Mouse (Mus musculus) hindbrain, embryonic 14.5 days (tissue): ENCODE measurements around the gene Fnd3c2. TPM values are rescaled to one million over a fixed set of nuclear protein-coding genes. Genes with fewer than 3 reads are reported as not detected.
"Not testable (repeated sequence)": the region's sequence is repeated elsewhere in the genome, so short reads cannot be mapped to it uniquely, and the experiment has no call there.

Experiments used
- ATAC-seq: fragments of 200-750 bp; cut with Nextera tagmentation; 2 replicates; pipeline ENCODE4 v1.8.0; 2017; ENCODE audit warnings: moderate number of reproducible peaks, mild to moderate bottlenecking, moderate TSS enrichment, moderate library complexity; ENCODE audit not compliant: low FRiP score
- DNase-seq: peaks from one replicate; pipeline ENCODE4 v3.0.0-alpha.2; 2015; ENCODE audit warnings: low spot score
- H3K27ac ChIP-seq: fragments of 300-500 bp; sonication (generic); 2 replicates; pipeline ENCODE4 v1.5.1; 2014; ENCODE audit warnings: mild to moderate bottlenecking, moderate library complexity
- H3K27me3 ChIP-seq: fragments of 300-500 bp; sonication (generic); 2 replicates; pipeline ENCODE4 v1.6.1; 2014; ENCODE audit warnings: mild to moderate bottlenecking, low read length, mixed read lengths; ENCODE audit not compliant: control insufficient read depth, insufficient read depth
- H3K36me3 ChIP-seq: fragments of 300-500 bp; sonication (generic); replicated peaks from 2 replicates; pipeline ENCODE4 v1.6.1; 2014; ENCODE audit not compliant: control insufficient read depth, insufficient read depth
- H3K4me1 ChIP-seq: fragments of 300-500 bp; sonication (generic); replicated peaks from 2 replicates; pipeline ENCODE4 v1.6.1; 2014; ENCODE audit warnings: antibody characterized with exemption, low read length, mixed read lengths; ENCODE audit not compliant: control insufficient read depth, insufficient read depth
- H3K4me2 ChIP-seq: fragments of 300-500 bp; sonication (generic); replicated peaks from 2 replicates; pipeline ENCODE4 v1.6.1; 2014; ENCODE audit warnings: mild to moderate bottlenecking, moderate library complexity
- H3K4me3 ChIP-seq: fragments of 300-500 bp; sonication (generic); replicated peaks from 2 replicates; pipeline ENCODE4 v1.5.1; 2014; ENCODE audit warnings: mild to moderate bottlenecking, low read length
- H3K9ac ChIP-seq: fragments of 300-500 bp; sonication (generic); 2 replicates; pipeline ENCODE4 v1.6.1; 2014
- H3K9me3 ChIP-seq: fragments of 300-500 bp; sonication (generic); 2 replicates; pipeline ENCODE4 v1.6.1; 2016; ENCODE audit warnings: low read length; ENCODE audit not compliant: control insufficient read depth
- WGBS: fragments of 180-500 bp; shearing (Covaris S2); extraction: QIAGEN DNeasy Blood & Tissue Kit; methylation state at CpG from one replicate; pipeline ENCODE4 v1.1.7; 2014; 5-methylcytosine and 5-hydroxymethylcytosine counted together
- polyA plus RNA-seq: library from polyadenylated mRNA; unstranded; fragments of >200 nt; fragmentation: Nextera tagmentation; extraction: Ambion mirVana; gene quantifications from 2 replicates; pipeline ENCODE4 v1.2.1, GENCODE M21; 2014

Gene Fnd3c2
- not detected in 2 replicates for polyA plus RNA-seq

DNA sequence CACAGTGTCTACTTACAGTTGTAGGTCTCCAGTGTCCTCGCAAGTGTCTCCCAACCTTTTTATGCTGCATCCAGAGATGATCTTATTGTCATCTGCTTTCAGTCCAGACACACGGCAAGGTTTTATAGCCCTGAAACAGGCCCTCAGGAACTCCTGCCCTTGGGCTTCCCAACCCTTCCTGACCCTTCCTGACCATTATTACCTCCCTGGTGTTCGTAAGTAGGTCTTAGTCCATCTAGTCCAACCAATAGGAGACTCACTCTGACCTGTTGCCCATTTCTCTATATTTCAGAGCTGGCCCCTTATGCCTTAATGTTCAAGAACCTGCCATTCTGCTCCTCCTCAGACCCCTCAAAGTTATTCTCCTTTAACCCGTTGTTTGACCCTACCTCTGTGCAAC is at the start of gene Fnd3c2:
Gene Fnd3c2 (minus strand): TSS at position 101 of the 400 bp plus-strand sequence.
- DNase-seq (no peak), ATAC-seq (no peak)
- Histone ChIP-seq H3K4me3 (no peak within 1 kb of the TSS), H3K9me3 (no peaks in the 10 kb centered on the region), H3K4me1 (no peaks in the 10 kb centered on the region), H3K27me3 (no peaks in the 10 kb centered on the region), H3K27ac (no peak within 1 kb of the TSS), H3K9ac (no peak within 1 kb of the TSS), H3K36me3 (no peaks in the 10 kb centered on the region), H3K4me2 (no peak within 1 kb of the TSS)
- 89% methylated on average over 4 of the region's 4 CpGs for WGBS

- no peak overlapping the region for H3K4me2 ChIP-seq
- H3K36me3 ChIP-seq, result no peaks in the 10 kb centered on the region
- H3K9ac ChIP-seq, result no peak overlapping the region
- ATAC-seq (no peak), DNase-seq (no peak)
- H3K4me3 ChIP-seq, result no peak overlapping the region
- no peak overlapping the region for H3K27ac ChIP-seq
- no peaks in the 10 kb centered on the region for H3K4me1 ChIP-seq
- 84% methylated on average over 2 of the region's 2 CpGs for WGBS
- no peaks in the 10 kb centered on the region for H3K9me3 ChIP-seq
- H3K27me3 ChIP-seq, result no peaks in the 10 kb centered on the region
These were observed 29.3 kb upstream of the Fnd3c2 start for GRCm38 (mm10) chrX:106284441-106284840.

DNA sequence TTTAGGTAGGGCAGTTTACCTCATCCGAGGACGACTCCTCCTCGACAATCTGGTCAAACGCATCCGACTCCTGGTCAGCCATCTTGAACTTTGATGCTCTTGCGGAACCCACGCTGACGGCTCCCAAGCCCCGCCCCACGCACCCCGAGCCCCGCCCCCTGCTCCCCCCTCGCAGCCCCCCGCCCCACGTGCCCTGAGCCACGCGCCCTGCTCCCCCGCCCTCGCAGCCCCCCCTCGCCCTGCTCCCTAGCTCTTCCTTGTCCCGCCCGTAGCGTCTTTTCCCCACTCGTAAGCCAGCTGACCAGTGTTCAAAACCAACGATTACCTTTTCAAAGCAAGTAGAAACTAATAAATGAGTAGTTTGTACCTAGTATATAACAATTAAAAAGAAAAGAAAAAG is 34.1 kb downstream of the Fnd3c2 start, which contains the start of gene Taf9b:
Gene Taf9b (minus strand): TSS at position 101 of the 400 bp plus-strand sequence.
- peak within 1 kb of the TSS; percentile 92; the same call in 1 of the 2 replicates for H3K27ac ChIP-seq
- H3K9me3 ChIP-seq, result no peaks in the 10 kb centered on the region
- 88% methylated on average over 22 of the region's 25 CpGs for WGBS
- H3K9ac ChIP-seq, result no peak within 1 kb of the TSS
- H3K27me3 ChIP-seq, result no peaks in the 10 kb centered on the region
- ATAC-seq (no peak), DNase-seq (no peak)
- no peaks in the 10 kb centered on the region for H3K36me3 ChIP-seq
- H3K4me1 ChIP-seq, result no peaks in the 10 kb centered on the region
- peak within 1 kb of the TSS; percentile 47 for H3K4me2 ChIP-seq
- peak within 1 kb of the TSS; percentile 66 for H3K4me3 ChIP-seq

- H3K9me3 ChIP-seq, result no peaks in the 10 kb centered on the region
- ATAC-seq, result peak; percentile 96
- WGBS, result 19% methylated on average over 57 of the region's 60 CpGs
These were observed 35.8 kb downstream of the Fnd3c2 start for GRCm38 (mm10) chrX:106219171-106220032.

GRCm38 (mm10) chrX:106209100-106209499 is 46.1 kb downstream of the Fnd3c2 start:
- Histone ChIP-seq H3K4me1 (no peaks in the 10 kb centered on the region), H3K36me3 (peaks cover 15% of the 10 kb centered on the region; the same call in 1 of the 2 replicates), H3K9ac (no peak overlapping the region), H3K27ac (no peak overlapping the region), H3K27me3 (no peaks in the 10 kb centered on the region), H3K9me3 (no peaks in the 10 kb centered on the region), H3K4me3 (no peak overlapping the region), H3K4me2 (no peak overlapping the region)
- ATAC-seq (no peak), DNase-seq (no peak)
- WGBS, result 81% methylated on average over 2 of the region's 2 CpGs

More at GRCm38 (mm10) chrX:106219171-106220032, 35.8 kb downstream of the Fnd3c2 start:
- H3K36me3 ChIP-seq, result no peaks in the 10 kb centered on the region
- H3K27me3 ChIP-seq, result no peaks in the 10 kb centered on the region
- peak overlapping the region; percentile 66 for H3K4me3 ChIP-seq
- no peaks in the 10 kb centered on the region for H3K4me1 ChIP-seq
- H3K27ac ChIP-seq, result peak overlapping the region; percentile 92
- peak overlapping the region; percentile 84 for H3K9ac ChIP-seq
- peak; percentile 57 for DNase-seq
- peak overlapping the region; percentile 47 for H3K4me2 ChIP-seq

GRCm38 (mm10) chrX:106198904-106199303 is 56.3 kb downstream of the Fnd3c2 start:
- 85% methylated on average over 5 of the region's 5 CpGs for WGBS
- ATAC-seq, result no peak

DNA sequence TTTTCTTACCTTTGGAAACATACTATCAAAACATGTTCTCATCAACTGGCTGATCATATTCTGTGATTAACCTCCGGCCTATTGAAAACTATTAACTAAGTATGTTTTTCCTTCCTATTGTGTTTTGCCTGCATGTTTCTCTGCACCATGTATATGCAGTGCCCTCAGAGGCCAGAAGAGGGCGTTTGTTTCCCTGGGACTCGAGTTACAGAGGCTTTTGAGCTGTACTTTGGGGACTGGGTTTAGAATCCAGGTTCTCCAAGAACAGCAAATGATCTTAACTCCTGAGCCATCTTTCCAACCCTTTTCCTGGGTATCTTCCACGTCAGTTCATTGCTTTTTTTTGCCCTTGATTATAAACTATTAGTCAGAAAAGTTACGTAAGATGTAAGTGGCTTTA is 57.9 kb downstream of the Fnd3c2 start:
- ATAC-seq (no peak), DNase-seq (no peak)
- Histone ChIP-seq H3K9me3 (no peaks in the 10 kb centered on the region), H3K36me3 (peaks cover 58% of the 10 kb centered on the region), H3K4me3 (no peak overlapping the region), H3K4me2 (no peak overlapping the region), H3K4me1 (no peaks in the 10 kb centered on the region), H3K27ac (no peak overlapping the region), H3K27me3 (no peaks in the 10 kb centered on the region), H3K9ac (no peak overlapping the region)
- WGBS, result 74% methylated on average over 5 of the region's 5 CpGs

More at GRCm38 (mm10) chrX:106198904-106199303, 56.3 kb downstream of the Fnd3c2 start:
- Histone ChIP-seq H3K4me2 (no peak overlapping the region), H3K27me3 (no peaks in the 10 kb centered on the region), H3K4me1 (no peaks in the 10 kb centered on the region), H3K36me3 (peaks cover 62% of the 10 kb centered on the region), H3K4me3 (no peak overlapping the region), H3K27ac (no peak overlapping the region), H3K9ac (no peak overlapping the region), H3K9me3 (no peaks in the 10 kb centered on the region)
- no peak for DNase-seq

DNA sequence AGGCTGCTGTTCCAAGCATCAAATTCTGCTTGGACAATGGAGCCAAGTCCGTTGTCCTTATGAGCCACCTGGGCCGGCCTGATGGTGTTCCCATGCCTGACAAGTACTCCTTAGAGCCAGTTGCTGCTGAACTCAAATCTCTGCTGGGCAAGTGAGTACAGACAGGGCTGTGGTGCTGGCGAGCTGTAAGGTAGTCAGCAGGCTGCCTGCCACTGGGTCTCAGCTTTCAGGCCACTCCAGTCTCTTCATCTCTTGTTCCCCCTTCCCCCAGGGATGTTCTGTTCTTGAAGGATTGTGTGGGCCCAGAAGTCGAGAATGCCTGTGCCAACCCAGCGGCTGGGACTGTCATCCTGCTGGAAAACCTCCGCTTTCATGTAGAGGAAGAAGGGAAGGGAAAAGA is 60.8 kb downstream of the Fnd3c2 start:
- not testable (repeated sequence) for ATAC-seq, H3K27me3 ChIP-seq, H3K27ac ChIP-seq, H3K4me3 ChIP-seq, H3K9me3 ChIP-seq, H3K4me1 ChIP-seq, H3K4me2 ChIP-seq, DNase-seq, H3K9ac ChIP-seq
- H3K36me3 ChIP-seq, result peaks cover 40% of the 10 kb centered on the region
- WGBS, result 87% methylated on average over 6 of the region's 6 CpGs

DNA sequence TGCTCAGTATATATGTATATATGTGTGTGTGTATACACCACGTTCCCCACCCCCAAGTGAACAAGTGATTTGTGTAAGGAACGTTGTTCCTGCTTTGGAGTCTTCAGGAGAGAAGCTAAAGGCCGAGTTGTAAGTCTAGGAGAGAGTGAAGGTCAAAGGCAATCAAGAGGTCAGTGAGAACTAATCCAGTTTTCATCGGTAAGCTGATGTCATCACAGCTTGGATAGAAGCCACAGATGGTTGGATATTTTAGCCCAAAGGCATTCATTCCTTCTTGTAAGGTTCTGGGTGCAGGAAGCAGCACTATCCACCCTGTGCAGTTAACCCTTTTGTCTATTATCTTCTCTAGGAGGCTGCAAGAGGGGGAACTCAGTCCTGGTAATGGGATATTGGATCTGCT is 65.1 kb downstream of the Fnd3c2 start:
- Histone ChIP-seq H3K4me2 (peak overlapping the region; percentile 70), H3K9me3 (no peaks in the 10 kb centered on the region), H3K4me1 (peaks cover 19% of the 10 kb centered on the region), H3K36me3 (peaks cover 13% of the 10 kb centered on the region), H3K27ac (no peak overlapping the region; the same call in 1 of the 2 replicates), H3K9ac (no peak overlapping the region), H3K27me3 (no peaks in the 10 kb centered on the region), H3K4me3 (no peak overlapping the region)
- 33% methylated on average over 4 of the region's 4 CpGs for WGBS
- DNase-seq (no peak), ATAC-seq (no peak)
